Mouse (Mus musculus): ENCODE results near the gene Setd7. TPM values are rescaled to one million over a fixed set of nuclear protein-coding genes. Genes with fewer than 3 reads are reported as not detected.
"Not testable (repeated sequence)": the region's sequence is repeated elsewhere in the genome, so short reads cannot be mapped to it uniquely, and the experiment has no call there.

The Setd7 gene
- polyA plus RNA-seq, 1 experiment from 2014 or later: 4.1 TPM

DNA sequence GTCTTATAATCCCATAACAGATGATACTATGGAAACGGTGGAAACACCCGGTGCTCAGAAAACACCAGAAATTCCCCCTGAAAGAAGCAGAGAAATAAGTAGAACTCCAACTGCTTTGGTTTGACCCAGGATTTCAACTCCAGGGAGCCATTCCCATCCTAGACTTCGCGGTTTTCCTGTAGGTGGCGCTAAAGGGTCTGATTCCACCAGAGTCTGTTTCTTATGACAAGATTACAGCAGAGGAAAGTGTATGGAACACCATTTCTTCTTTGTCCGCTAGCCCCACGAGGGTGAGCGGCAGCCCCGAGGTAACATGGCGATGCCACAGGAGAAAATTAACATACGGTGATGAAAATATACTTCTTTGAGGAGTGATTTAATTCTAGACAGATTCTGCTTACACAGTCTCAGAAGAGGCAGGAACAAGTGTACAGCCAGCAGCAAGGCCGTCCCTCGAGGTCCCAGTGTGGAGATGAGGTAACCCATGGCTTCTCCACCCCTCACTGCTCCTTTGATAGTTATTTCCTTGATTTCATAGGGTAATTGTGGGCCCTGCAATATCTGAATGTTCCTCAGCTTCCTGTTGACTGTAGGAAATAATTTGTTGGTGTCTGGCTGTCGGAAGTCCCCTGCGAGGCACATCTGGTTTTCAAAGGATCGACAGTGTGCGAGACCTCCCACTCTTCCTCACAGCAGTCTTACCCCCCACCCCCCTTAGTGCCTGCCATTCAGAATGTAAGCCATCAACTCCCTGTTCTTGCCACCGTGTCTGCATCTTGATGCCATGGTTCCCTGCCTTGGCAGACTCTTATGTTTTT, 23.1 kb upstream of the Setd7 start:
- H3K9ac ChIP-seq: peak overlapping the region; percentile 26; the same call in 1 of the 2 replicates
- H3K27ac ChIP-seq (replicated peaks): no peak overlapping the region; the same call in none of the 2 replicates
- H3K36me3 ChIP-seq: no peaks in the 10 kb centered on the region
- no peaks in the 10 kb centered on the region for H3K27me3 ChIP-seq
- H3K9me3 ChIP-seq: no peaks in the 10 kb centered on the region
- 21% methylated on average over 18 of the region's 18 CpGs for WGBS
- ATAC-seq (ENCODE audit: low read depth): peak; percentile 84
- H3K4me1 ChIP-seq (replicated peaks): peaks cover 16% of the 10 kb centered on the region
- H3K4me2 ChIP-seq: 0 out of 2 replicates have a peak overlapping the region, but pooled peaks have one; percentile 20
- no peak overlapping the region for H3K4me3 ChIP-seq

DNA sequence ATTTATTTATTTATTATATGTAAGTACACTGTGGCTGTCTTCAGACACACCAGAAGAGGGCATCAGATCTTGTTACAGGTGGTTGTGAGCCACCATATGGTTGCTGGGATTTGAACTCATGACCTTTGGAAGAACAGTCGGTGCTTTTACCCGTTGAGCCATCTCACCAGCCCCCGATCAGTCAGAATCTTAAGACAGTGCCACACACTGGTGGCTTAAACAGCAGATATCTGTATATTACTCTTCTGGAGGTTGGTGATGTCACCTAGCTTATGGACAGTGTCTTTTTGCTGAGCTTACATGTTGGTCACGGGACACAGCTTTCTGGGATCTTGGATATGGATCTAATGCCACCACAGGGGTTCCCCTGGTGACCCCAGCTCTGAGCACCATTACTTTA, 18.6 kb upstream of the Setd7 start:
- H3K36me3 ChIP-seq; H3K27ac ChIP-seq (replicated peaks); H3K9ac ChIP-seq; H3K4me2 ChIP-seq; H3K9me3 ChIP-seq; H3K27me3 ChIP-seq; ATAC-seq (ENCODE audit: low read depth); H3K4me3 ChIP-seq: not testable (repeated sequence)
- 86% methylated on average over 4 of the region's 4 CpGs for WGBS
- H3K4me1 ChIP-seq (replicated peaks): peaks cover 10% of the 10 kb centered on the region

DNA sequence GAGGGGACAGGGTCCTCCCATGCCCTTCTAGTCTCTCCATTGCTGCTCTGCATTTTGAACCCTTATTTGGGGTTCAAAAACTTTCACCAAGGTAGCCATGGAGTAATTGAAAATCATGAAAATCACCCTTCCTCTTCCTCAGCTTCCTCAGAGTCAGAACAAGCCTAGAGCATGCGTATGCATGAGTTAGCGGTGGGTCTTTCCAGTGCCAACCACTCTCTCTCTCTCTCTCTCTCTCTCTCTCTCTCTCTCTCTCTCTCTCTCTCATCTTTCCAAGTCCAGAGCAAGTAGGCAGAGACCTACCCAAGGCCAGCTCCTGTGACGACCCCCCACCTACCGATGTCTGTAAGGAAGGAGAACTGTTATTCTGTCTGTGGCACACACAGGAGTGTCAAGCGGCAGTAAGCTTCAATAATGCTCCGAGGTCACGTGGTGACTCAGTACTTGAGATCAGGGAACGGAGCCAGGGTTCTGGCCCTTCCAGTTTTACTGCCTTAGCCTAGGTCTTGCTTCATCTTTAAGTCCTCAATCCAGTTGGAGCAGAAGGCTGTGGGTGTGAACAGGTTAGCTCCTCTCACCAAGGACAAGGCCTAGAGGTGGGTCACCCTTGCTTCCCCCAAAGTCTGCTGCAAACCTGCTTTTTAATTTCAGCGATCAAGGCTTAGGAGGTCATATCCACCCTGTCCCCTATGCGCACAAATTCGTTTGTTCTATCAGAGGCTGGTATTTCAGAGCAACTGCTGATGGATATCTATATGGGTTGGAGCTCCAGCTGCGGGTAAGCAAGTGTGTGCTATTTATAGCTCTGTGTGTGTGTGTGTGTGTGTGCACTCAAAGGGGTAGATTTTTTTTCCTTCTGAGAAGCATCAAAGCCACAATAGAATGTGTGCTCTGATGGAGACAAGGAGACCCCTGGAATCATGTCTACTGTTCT, 17.4 kb upstream of the Setd7 start:
- Histone ChIP-seq H3K36me3 (no peaks in the 10 kb centered on the region), H3K27ac (replicated peaks) (no peak overlapping the region), H3K4me1 (replicated peaks) (peaks cover 4% of the 10 kb centered on the region; the same call in 1 of the 2 replicates), H3K4me2 (no peak overlapping the region), H3K9ac (no peak overlapping the region), H3K4me3 (no peak overlapping the region), H3K9me3 (no peaks in the 10 kb centered on the region), H3K27me3 (no peaks in the 10 kb centered on the region)
- ATAC-seq (ENCODE audit: low read depth): no peak
- 87% methylated on average over 12 of the region's 12 CpGs for WGBS

DNA sequence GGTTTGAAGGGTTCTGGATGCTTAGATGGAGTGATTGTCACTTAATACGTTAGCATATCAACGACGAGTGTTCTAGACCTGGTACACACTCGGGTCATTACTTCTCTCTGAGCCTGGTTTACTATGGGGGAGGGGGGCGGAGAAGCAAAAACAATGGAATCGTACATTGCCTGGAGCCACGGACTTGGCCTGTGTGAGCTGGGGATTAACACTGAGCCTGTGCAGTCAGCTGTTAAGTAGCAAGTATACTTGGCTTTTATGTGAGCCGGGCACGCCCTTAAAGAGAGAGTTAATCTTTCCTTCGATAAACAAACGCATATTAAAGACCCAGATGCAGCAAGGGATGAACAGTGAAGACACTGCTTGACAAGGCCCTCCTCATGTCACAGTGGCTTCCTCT, 16.7 kb upstream of the Setd7 start:
- no peak overlapping the region for H3K4me3 ChIP-seq

DNA sequence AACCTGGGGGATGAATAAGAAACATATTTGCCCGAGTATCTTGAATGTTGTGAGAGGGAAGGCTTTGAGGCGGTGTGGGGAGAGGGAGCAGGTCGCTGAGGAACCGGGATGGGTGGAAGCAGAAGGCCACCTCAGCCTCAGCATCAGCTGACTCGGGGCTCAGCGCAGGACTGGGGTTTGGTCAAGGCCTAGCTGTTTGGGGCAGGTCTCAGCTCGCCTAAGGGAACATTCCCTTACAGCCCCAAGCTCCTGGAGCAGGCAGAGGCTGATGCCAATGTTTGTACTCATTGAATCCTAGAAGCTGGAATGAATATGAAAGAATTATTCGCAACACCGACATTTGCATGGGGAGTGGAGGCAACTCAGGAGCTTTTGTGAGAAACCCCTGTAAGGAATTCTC, 13.2 kb upstream of the Setd7 start:
- H3K9me3 ChIP-seq: no peaks in the 10 kb centered on the region
- H3K27me3 ChIP-seq: no peaks in the 10 kb centered on the region
- H3K9ac ChIP-seq: no peak overlapping the region
- no peak overlapping the region for H3K4me3 ChIP-seq
- no peak overlapping the region for H3K4me2 ChIP-seq
- whole genome bisulfite sequencing: 80% methylated on average over 9 of the region's 9 CpGs
- no peak for ATAC-seq (ENCODE audit: low read depth)
- no peak overlapping the region for H3K27ac ChIP-seq (replicated peaks)
- no peaks in the 10 kb centered on the region for H3K36me3 ChIP-seq
- peaks cover 4% of the 10 kb centered on the region; the same call in 1 of the 2 replicates for H3K4me1 ChIP-seq (replicated peaks)

More for the DNA sequence above, 16.7 kb upstream of the Setd7 start:
- Histone ChIP-seq H3K9ac (no peak overlapping the region), H3K9me3 (no peaks in the 10 kb centered on the region), H3K4me1 (replicated peaks) (peaks cover 4% of the 10 kb centered on the region; the same call in 1 of the 2 replicates), H3K27ac (replicated peaks) (no peak overlapping the region), H3K4me2 (no peak overlapping the region), H3K36me3 (no peaks in the 10 kb centered on the region), H3K27me3 (no peaks in the 10 kb centered on the region)
- WGBS: 61% methylated on average over 11 of the region's 11 CpGs
- no peak for ATAC-seq (ENCODE audit: low read depth)

DNA sequence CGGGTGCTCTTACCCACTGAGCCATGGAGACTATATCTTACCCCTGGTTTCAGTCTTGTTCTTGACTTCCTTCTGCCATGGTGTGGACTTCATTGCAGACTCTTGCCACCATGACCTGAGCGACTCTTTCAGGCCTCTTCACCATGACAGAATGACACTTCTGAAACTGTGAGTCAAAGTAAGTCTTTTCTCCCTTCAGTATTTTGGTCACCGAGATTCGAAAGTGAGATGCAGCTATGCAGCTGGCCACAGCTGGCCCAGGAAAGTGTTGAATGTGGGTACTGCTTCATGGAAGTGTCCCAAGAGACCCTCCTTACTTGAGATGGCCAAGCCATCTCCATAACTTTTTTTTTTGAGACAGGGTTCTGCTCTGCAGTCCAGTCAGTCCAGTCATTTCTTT, 9.5 kb upstream of the Setd7 start:
- ATAC-seq (ENCODE audit: low read depth): no peak
- H3K27ac ChIP-seq (replicated peaks): no peak overlapping the region
- no peaks in the 10 kb centered on the region for H3K36me3 ChIP-seq
- no peak overlapping the region for H3K9ac ChIP-seq
- 92% methylated on average over 4 of the region's 4 CpGs for WGBS
- no peak overlapping the region for H3K4me2 ChIP-seq
- no peaks in the 10 kb centered on the region for H3K27me3 ChIP-seq
- H3K4me3 ChIP-seq: no peak overlapping the region
- H3K4me1 ChIP-seq (replicated peaks): 0 out of 2 replicates have a peak, but pooled peaks cover 4% of the 10 kb centered on the region
- H3K9me3 ChIP-seq: no peaks in the 10 kb centered on the region

DNA sequence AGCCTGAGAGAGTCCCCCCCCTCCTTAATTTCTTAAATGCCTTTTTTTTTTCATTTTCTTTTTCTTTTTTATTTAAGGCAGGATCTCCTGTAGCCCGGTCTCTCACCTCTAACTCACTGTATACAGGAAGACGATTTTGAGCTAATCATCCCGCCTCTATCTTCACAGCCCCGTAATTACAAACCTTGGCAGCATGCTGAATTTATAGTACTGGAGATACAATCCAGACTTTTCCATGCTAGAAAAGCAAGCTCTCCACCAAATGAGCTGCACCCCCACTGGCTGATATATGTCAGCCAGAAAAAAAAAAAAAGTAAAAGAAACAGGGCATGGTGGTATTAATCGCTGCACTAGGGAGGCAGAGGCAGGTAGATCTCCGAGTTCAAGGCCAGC, 1.3 kb upstream of the Setd7 start:
- peak overlapping the region; percentile 97 for H3K4me2 ChIP-seq
- H3K9ac ChIP-seq: peak overlapping the region; percentile 96; the same call in 1 of the 2 replicates
- peak overlapping the region; percentile 88; the same call in 1 of the 2 replicates for H3K4me3 ChIP-seq
- 71% methylated on average over 6 of the region's 6 CpGs for WGBS
- no peaks in the 10 kb centered on the region for H3K36me3 ChIP-seq
- H3K9me3 ChIP-seq: no peaks in the 10 kb centered on the region
- no peak for ATAC-seq (ENCODE audit: low read depth)
- no peak overlapping the region for H3K27ac ChIP-seq (replicated peaks)
- H3K4me1 ChIP-seq (replicated peaks): peaks cover 35% of the 10 kb centered on the region
- H3K27me3 ChIP-seq: 0 out of 2 replicates have a peak, but pooled peaks cover 3% of the 10 kb centered on the region

DNA sequence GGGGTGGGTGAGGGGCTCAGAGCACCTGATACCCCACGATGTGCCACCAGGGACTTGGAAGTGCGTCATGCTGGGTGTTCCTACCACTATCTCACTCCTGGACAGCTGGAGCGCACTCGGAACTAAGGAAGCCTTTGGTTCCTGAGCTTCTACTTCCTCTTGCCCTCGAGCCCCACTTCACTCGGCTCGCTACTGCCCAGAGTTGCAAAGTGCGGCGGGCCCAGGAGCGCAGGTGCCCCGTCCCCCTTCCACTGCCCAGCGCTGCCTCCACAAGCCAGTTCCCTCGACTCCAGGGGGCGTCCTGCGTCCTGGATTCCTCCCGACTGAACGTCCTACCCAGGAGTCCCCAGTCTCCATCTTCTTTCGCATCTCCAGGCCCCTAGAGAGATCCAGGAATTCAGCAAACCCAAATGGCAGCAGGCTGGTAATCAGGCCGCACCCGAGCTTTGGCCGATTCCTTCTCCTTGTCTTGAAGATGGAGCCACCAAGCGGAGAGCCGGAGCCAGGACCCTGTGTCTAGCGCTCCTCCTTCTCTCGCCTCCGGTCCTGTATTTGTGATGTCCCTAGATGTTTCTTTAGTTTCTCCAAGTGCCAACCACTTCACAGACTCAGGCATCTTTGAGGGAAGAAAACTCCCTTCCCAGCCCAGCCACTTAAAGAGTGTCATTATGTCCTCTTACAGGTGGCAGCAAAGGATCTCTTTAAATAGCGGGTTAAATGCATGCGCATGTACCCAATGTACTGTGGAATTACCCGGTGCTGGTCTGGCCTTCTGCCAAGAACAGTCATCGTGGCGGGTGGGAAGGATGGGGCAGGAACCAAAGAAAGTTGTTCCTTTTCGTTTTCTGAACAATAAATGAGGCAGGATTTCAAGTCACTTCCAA, 672 bp upstream of the Setd7 start:
- Histone ChIP-seq H3K4me1 (replicated peaks) (peaks cover 32% of the 10 kb centered on the region), H3K9ac (peak overlapping the region; percentile 96), H3K4me3 (peak overlapping the region; percentile 88), H3K27me3 (0 out of 2 replicates have a peak, but pooled peaks cover 3% of the 10 kb centered on the region), H3K27ac (replicated peaks) (peak overlapping the region; percentile 95), H3K36me3 (no peaks in the 10 kb centered on the region), H3K4me2 (peak overlapping the region; percentile 97), H3K9me3 (no peaks in the 10 kb centered on the region)
- peak; percentile 69 for ATAC-seq (ENCODE audit: low read depth)
- 1% methylated on average over 32 of the region's 32 CpGs for WGBS

DNA sequence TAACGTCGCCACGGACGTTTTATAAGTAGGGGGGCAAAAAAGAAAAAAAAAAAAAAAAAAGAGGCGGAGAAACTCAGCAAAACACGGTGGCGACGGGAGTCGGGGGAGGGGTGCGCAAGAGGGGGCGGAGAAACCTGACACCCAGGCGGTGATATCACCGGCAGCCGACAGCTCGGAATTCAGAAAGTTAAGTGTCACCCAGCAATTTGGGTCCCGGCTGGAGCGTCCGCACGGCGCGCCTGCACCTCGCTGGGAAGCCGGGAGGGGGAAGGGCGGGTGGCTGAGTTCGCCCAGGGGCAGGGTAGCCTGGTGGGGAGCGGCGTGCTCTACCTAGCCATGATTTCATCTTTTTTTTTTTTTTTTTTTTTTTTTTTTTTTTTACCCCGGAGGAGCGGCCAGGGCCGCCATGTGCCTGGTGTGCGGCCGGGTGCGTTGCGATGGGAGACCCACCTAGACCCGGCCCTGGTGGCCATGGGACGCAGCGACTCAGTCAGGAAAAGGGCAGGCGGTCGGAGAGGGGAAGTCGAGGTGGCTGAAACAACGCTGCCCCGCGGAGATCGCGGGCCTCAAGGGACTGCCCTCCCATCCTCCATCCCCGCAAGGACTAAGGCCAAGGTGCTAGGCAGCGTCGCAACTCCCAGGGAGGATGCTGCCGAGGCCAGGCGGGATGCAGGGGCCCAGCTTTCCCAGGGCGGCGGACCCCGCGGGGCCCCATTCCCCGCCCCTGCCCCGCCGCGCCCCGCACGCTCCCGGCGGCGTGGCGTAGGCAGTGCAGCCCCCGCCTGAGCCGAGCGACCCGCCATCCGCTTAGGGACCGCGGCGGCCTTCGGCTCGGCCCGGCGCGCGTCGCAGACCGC, 857 bp downstream of the Setd7 start:
- peak overlapping the region; percentile 96 for H3K9ac ChIP-seq

DNA sequence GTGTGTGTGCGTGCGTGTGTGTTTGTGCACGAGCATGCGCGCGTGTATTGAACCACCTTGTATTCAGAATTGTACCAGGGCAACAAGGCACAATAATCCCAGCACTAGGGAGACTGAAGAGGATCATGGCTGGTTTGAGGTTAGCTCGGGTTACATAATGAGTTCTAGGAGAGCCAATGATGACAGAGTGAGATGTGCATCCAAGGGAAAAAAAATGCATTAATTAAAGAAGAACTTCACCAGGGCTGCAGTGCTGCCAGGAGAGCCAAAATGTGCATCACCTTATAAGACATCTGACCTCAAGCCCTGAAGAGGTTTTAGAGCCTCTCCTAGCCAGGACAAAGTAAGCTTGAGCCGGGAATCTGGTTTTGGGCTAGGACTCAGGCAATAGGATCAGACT, 5.1 kb downstream of the Setd7 start:
- Histone ChIP-seq H3K4me1 (replicated peaks) (peaks cover 60% of the 10 kb centered on the region), H3K4me2 (no peak overlapping the region), H3K9me3 (no peaks in the 10 kb centered on the region), H3K27ac (replicated peaks) (no peak overlapping the region), H3K36me3 (no peaks in the 10 kb centered on the region), H3K27me3 (no peaks in the 10 kb centered on the region), H3K9ac (no peak overlapping the region), H3K4me3 (no peak overlapping the region)
- no peak for ATAC-seq (ENCODE audit: low read depth)
- WGBS: 83% methylated on average over 8 of the region's 8 CpGs

More for the DNA sequence above, 857 bp downstream of the Setd7 start:
- Histone ChIP-seq H3K4me2 (peak overlapping the region; percentile 97), H3K4me1 (replicated peaks) (peaks cover 41% of the 10 kb centered on the region), H3K9me3 (no peaks in the 10 kb centered on the region), H3K27ac (replicated peaks) (peak overlapping the region; percentile 95), H3K36me3 (no peaks in the 10 kb centered on the region), H3K4me3 (peak overlapping the region; percentile 88), H3K27me3 (0 out of 2 replicates have a peak, but pooled peaks cover 3% of the 10 kb centered on the region)
- WGBS: under 1% methylated on average over 80 of the region's 80 CpGs
- peak; percentile 79 for ATAC-seq (ENCODE audit: low read depth)
